Mouse (Mus musculus): ENCODE data around the gene Lix1l. TPM values are rescaled to one million over a fixed set of nuclear protein-coding genes. Genes with fewer than 3 reads are reported as not detected.

Gene Lix1l
- polyA plus RNA-seq, 1 experiment from 2014 or later, result 5.7 TPM

DNA sequence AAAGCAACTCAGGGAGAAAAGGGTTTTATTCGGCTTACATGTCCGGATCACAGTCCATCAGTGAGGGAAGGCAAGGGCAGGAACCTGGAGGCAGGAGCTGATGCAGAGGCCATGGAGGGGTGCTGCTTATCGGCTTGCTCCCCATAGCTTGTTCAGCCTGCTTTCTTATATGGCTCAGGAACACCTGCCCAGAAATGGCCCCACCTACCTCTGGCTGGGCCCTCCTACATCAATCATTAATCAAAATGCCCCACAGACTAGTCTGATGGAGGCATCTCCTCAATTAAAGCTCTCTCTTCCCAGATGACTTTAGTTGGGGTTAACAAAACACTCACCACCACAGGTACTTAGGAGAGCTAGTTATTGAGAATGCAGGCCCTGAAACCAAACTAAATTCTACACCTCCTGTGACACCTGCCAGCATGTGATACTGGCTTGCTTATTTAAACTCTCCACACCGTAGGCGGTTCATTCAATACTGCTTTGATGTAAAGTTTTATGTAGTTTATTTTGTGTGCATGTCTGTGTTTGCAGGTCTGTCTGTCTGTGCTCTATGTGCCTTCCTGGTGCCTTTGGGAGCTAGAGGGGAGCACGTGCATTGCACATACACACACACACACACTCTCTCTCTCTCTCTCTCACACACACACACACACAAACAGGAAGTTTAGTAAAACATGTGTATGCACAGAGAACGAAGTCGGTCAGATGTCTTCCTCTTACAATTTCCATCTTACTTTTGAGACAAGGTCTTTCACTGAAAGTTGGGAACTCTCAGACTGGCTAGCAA is 34.1 kb upstream of the Lix1l start:
- Histone ChIP-seq H3K27ac (no peak overlapping the region), H3K4me3 (replicated peaks) (no peak overlapping the region), H3K36me3 (no peaks in the 10 kb centered on the region), H3K27me3 (no peaks in the 10 kb centered on the region), H3K4me2 (no peak overlapping the region), H3K9ac (replicated peaks) (no peak overlapping the region), H3K4me1 (replicated peaks) (peaks cover 13% of the 10 kb centered on the region), H3K9me3 (no peaks in the 10 kb centered on the region)
- WGBS, result 85% methylated on average over 8 of the region's 8 CpGs
- ATAC-seq (ENCODE audit: insufficient number of reproducible peaks, insufficient read depth, low FRiP score, low TSS enrichment, low read depth), result no peak

GRCm38 (mm10) chr3:96568605-96569004 is 32.3 kb upstream of the Lix1l start:
- peaks cover 12% of the 10 kb centered on the region for H3K4me1 ChIP-seq (replicated peaks)
- H3K9ac ChIP-seq (replicated peaks), result no peak overlapping the region
- no peaks in the 10 kb centered on the region for H3K36me3 ChIP-seq
- no peak overlapping the region for H3K27ac ChIP-seq
- H3K4me2 ChIP-seq, result no peak overlapping the region
- no peaks in the 10 kb centered on the region for H3K9me3 ChIP-seq
- ATAC-seq (ENCODE audit: insufficient number of reproducible peaks, insufficient read depth, low FRiP score, low TSS enrichment, low read depth), result no peak
- H3K27me3 ChIP-seq, result no peaks in the 10 kb centered on the region
- WGBS, result 83% methylated on average over 8 of the region's 8 CpGs
- H3K4me3 ChIP-seq (replicated peaks), result no peak overlapping the region

- no peaks in the 10 kb centered on the region for H3K9me3 ChIP-seq
- ATAC-seq (ENCODE audit: insufficient number of reproducible peaks, insufficient read depth, low FRiP score, low TSS enrichment, low read depth), result no peak
- peaks cover 3% of the 10 kb centered on the region for H3K4me1 ChIP-seq (replicated peaks)
- H3K36me3 ChIP-seq, result no peaks in the 10 kb centered on the region
- H3K27ac ChIP-seq, result no peak overlapping the region
- no peak overlapping the region for H3K9ac ChIP-seq (replicated peaks)
- no peak overlapping the region for H3K4me3 ChIP-seq (replicated peaks)
- H3K27me3 ChIP-seq, result no peaks in the 10 kb centered on the region
- WGBS, result 92% methylated on average over 13 of the region's 13 CpGs
- H3K4me2 ChIP-seq, result no peak overlapping the region
Measured at GRCm38 (mm10) chr3:96569506-96569905, 31.4 kb upstream of the Lix1l start.

DNA sequence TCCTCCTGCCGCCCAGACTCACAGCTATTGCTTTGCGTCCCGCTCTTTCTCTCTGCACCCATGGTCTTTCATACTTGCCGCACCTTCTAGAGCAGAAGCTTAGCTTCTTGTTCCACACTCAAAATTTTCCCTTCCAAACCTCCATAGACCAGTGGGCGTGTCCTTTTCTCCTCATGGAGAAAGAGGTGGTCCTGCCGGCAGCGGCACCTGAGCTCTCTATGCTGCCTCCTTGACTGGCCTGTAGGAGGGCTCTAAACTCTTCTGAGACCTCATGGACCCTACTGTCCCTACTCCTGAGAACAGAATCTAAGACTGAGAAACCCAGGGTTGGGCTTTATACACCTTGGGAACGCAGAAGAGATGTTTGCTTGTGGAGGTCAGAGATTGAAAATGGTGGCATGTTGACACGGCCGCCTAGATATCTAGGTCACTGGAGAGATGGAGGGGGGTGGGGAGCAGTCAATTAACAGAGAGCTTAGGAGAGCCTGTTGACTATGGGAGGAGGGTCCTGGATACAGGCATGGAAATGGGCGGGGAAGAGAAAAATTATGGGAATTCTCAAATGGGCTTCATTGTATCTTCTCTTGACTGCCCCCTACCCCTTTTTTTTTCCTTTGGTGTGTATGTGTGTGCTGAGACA is 30.9 kb upstream of the Lix1l start:
- no peak for ATAC-seq (ENCODE audit: insufficient number of reproducible peaks, insufficient read depth, low FRiP score, low TSS enrichment, low read depth)
- Histone ChIP-seq H3K9ac (replicated peaks) (no peak overlapping the region), H3K9me3 (no peaks in the 10 kb centered on the region), H3K4me2 (no peak overlapping the region), H3K27ac (no peak overlapping the region), H3K36me3 (no peaks in the 10 kb centered on the region), H3K4me3 (replicated peaks) (no peak overlapping the region), H3K27me3 (no peaks in the 10 kb centered on the region), H3K4me1 (replicated peaks) (no peaks in the 10 kb centered on the region)
- 81% methylated on average over 11 of the region's 11 CpGs for WGBS

- WGBS, result 71% methylated on average over 7 of the region's 7 CpGs
- Histone ChIP-seq H3K9me3 (no peaks in the 10 kb centered on the region), H3K4me1 (replicated peaks) (no peaks in the 10 kb centered on the region), H3K4me3 (replicated peaks) (no peak overlapping the region), H3K27ac (no peak overlapping the region; the same call in 1 of the 2 replicates), H3K9ac (replicated peaks) (no peak overlapping the region), H3K27me3 (no peaks in the 10 kb centered on the region), H3K36me3 (no peaks in the 10 kb centered on the region), H3K4me2 (no peak overlapping the region)
- ATAC-seq (ENCODE audit: insufficient number of reproducible peaks, insufficient read depth, low FRiP score, low TSS enrichment, low read depth), result no peak
Measured at GRCm38 (mm10) chr3:96570643-96571042, 30.3 kb upstream of the Lix1l start.

DNA sequence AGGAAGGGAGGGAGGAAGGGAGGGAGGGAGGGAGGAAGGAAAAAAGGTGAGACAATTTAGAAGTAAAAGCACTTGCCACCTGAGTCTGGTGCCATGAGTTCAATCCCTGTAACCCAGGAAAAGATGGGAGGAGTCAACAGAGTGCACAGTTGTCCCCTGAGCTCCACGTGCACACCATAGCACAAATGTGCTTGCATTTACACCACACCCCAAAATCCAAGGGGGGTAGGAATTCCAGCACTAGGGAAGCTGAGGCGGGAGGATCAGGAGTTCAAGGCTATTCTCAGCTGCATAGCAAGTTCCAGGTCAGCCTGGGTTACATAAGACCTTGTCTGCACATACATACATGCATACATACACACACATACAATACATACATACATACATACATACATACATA is 29.6 kb upstream of the Lix1l start:
- 74% methylated on average over 2 of the region's 2 CpGs for WGBS
- H3K9me3 ChIP-seq, result no peaks in the 10 kb centered on the region
- no peak overlapping the region for H3K27ac ChIP-seq
- peaks cover 4% of the 10 kb centered on the region for H3K4me1 ChIP-seq (replicated peaks)
- H3K9ac ChIP-seq (replicated peaks), result no peak overlapping the region
- H3K4me3 ChIP-seq (replicated peaks), result no peak overlapping the region
- H3K36me3 ChIP-seq, result no peaks in the 10 kb centered on the region
- ATAC-seq (ENCODE audit: insufficient number of reproducible peaks, insufficient read depth, low FRiP score, low TSS enrichment, low read depth), result no peak
- H3K27me3 ChIP-seq, result no peaks in the 10 kb centered on the region
- no peak overlapping the region for H3K4me2 ChIP-seq

- no peaks in the 10 kb centered on the region for H3K9me3 ChIP-seq
- no peak overlapping the region for H3K9ac ChIP-seq (replicated peaks)
- no peaks in the 10 kb centered on the region for H3K27me3 ChIP-seq
- no peak overlapping the region for H3K27ac ChIP-seq
- H3K36me3 ChIP-seq, result no peaks in the 10 kb centered on the region
- ATAC-seq (ENCODE audit: insufficient number of reproducible peaks, insufficient read depth, low FRiP score, low TSS enrichment, low read depth), result no peak
- H3K4me1 ChIP-seq (replicated peaks), result peaks cover 11% of the 10 kb centered on the region
- H3K4me2 ChIP-seq, result no peak overlapping the region
- WGBS, result 79% methylated on average over 16 of the region's 16 CpGs
- H3K4me3 ChIP-seq (replicated peaks), result no peak overlapping the region
Measured at GRCm38 (mm10) chr3:96571896-96572698, 28.9 kb upstream of the Lix1l start.

DNA sequence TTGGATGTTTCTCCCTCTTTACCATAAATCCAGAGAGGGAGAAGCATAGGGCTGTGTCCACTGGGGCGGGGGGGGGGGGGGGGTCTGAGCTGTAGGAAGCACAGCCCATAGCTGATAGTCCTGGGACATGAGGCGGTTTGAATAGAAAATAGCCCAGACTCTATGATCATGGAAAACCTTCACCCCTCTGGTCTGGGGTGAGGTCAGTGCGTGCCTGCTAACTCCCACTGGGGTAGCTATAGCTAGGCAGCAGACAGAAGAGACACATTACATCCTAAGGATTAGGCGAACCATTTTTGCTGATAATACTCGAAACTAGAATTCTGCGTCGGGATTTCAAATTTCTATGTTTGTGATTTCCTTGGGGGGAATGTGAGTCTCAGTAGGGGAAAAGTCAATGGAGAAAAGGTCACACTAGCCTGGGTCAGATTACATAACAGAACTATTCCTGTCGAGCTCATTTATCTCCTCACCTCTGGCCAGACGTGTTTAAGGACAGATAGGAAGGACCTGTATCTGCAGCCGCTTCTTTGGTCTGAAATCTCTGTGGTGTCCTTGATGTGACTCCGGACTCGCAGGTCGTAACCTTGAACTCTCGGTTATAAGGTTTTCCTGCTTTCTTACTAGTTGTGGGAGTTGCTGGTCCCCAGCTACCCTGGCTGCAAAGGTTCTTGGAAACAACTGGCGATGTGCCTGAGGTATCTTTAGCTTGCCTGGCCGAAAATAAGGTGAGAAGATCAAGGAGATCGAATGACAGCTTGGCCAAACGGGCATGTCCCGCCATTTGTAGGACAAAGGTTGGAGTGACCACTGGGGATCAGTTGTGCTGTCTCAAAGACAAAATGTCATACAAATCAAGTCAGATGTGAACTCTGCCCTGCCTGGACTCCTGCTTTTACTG is 27.1 kb upstream of the Lix1l start:
- Histone ChIP-seq H3K4me1 (replicated peaks) (peaks cover 14% of the 10 kb centered on the region), H3K4me3 (replicated peaks) (no peak overlapping the region), H3K9ac (replicated peaks) (no peak overlapping the region)

GRCm38 (mm10) chr3:96575272-96575984 is 25.5 kb upstream of the Lix1l start:
- peaks cover 3% of the 10 kb centered on the region; the same call in 1 of the 2 replicates for H3K36me3 ChIP-seq
- H3K27me3 ChIP-seq, result no peaks in the 10 kb centered on the region
- H3K4me1 ChIP-seq (replicated peaks), result peaks cover 18% of the 10 kb centered on the region
- H3K9me3 ChIP-seq, result no peaks in the 10 kb centered on the region
- 84% methylated on average over 8 of the region's 8 CpGs for WGBS
- no peak overlapping the region for H3K4me2 ChIP-seq
- H3K9ac ChIP-seq (replicated peaks), result no peak overlapping the region
- ATAC-seq (ENCODE audit: insufficient number of reproducible peaks, insufficient read depth, low FRiP score, low TSS enrichment, low read depth), result no peak
- peak overlapping the region; percentile 76; the same call in 1 of the 2 replicates for H3K27ac ChIP-seq
- no peak overlapping the region for H3K4me3 ChIP-seq (replicated peaks)

More for the DNA sequence above, 27.1 kb upstream of the Lix1l start:
- whole genome bisulfite sequencing, result 81% methylated on average over 19 of the region's 19 CpGs
- H3K27me3 ChIP-seq, result no peaks in the 10 kb centered on the region
- no peak for ATAC-seq (ENCODE audit: insufficient number of reproducible peaks, insufficient read depth, low FRiP score, low TSS enrichment, low read depth)
- peaks cover 3% of the 10 kb centered on the region; the same call in 1 of the 2 replicates for H3K36me3 ChIP-seq
- H3K9me3 ChIP-seq, result no peaks in the 10 kb centered on the region
- H3K4me2 ChIP-seq, result no peak overlapping the region
- no peak overlapping the region for H3K27ac ChIP-seq

- H3K4me2 ChIP-seq, result peak overlapping the region; percentile 47
- H3K27ac ChIP-seq, result peak overlapping the region; percentile 76
- H3K36me3 ChIP-seq, result peaks cover 3% of the 10 kb centered on the region; the same call in 1 of the 2 replicates
- H3K9me3 ChIP-seq, result no peaks in the 10 kb centered on the region
- no peak overlapping the region for H3K9ac ChIP-seq (replicated peaks)
- no peak; the same call in 1 of the 2 replicates for ATAC-seq (ENCODE audit: insufficient number of reproducible peaks, insufficient read depth, low FRiP score, low TSS enrichment, low read depth)
- peak overlapping the region; percentile 8 for H3K4me3 ChIP-seq (replicated peaks)
- H3K4me1 ChIP-seq (replicated peaks), result peaks cover 24% of the 10 kb centered on the region
- peaks cover 3% of the 10 kb centered on the region; the same call in 1 of the 2 replicates for H3K27me3 ChIP-seq
- WGBS, result 50% methylated on average over 14 of the region's 14 CpGs
Measured at GRCm38 (mm10) chr3:96576005-96576658, 24.8 kb upstream of the Lix1l start.
